Mouse (Mus musculus) heart, postnatal 0 days (tissue): ENCODE data around the gene Immp1l.

Source experiments
- CTCF ChIP-seq: IDR thresholded peaks from 2 replicates; pipeline ENCODE4 v1.5.1; 2016; ENCODE audit warnings: antibody characterized with exemption, control low read depth, low read depth
- EP300 ChIP-seq: IDR thresholded peaks from 2 replicates; pipeline ENCODE4 v1.6.1; 2016; ENCODE audit warnings: antibody characterized with exemption, low read depth

- no peak for TF ChIP-seq CTCF
- no peak for TF ChIP-seq EP300
These were observed 82.7 kb downstream of the Immp1l start for GRCm38 (mm10) chr2:105987131-105987530.
